Mouse (Mus musculus): ENCODE measurements at regions not wholly inside any gene's neighbourhood (a gene's known extent, or its start where the extent isn't known, plus 50 kb on each side); places are given as distances from the start of the nearest gene placed in this dataset.

DNA sequence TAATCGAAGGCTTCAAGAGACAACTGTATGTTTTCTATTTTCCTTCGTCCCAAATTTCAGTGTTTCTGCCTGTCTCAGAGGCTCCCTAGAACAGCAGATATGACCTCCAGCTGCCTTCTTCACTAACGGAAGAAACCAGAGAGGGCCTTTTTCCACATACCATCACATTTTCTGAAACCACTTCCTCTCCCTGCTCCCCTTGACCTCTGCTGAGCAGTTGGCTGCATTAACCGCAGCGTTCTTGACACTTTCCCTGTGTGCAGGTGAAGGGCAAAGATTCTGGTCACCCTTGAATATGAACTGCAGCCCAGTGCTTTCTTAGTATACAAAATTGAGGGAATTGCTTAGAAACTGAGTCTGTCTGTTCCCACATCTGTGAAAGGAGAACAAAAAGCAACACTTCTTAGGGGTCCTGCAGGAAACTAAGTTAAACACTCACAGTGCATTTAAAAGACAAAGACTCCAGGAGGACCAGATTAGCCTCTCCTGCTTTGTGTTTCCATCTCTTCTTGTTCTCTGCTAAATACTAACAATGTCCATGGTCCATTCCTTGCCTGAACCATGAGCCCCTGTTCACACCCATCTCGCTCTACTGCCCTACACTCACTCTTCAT is 98.4 kb downstream of the Akap11 start:
- no peak for DNase-seq (ENCODE audit: low spot score)

DNA sequence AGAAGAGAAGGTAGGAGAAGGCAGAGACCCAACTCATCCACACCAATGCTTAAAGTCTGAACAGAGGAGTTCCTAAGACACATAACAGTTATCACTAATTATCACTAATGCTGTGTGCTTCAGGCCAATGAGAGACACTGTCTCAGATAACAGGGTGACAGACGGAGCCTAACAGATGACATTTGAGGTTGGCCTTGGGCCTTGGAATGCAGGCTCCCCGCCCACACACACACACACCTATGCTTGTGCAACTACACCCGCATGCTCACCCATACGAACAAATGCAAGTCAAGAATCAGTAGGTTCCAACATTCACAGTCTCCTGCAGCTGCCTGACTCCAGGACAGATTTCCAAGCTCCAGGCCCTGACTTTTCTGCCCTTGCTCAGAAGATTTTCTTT is 100.0 kb downstream of the Akap11 start:
- no peak for DNase-seq (ENCODE audit: low spot score)

DNA sequence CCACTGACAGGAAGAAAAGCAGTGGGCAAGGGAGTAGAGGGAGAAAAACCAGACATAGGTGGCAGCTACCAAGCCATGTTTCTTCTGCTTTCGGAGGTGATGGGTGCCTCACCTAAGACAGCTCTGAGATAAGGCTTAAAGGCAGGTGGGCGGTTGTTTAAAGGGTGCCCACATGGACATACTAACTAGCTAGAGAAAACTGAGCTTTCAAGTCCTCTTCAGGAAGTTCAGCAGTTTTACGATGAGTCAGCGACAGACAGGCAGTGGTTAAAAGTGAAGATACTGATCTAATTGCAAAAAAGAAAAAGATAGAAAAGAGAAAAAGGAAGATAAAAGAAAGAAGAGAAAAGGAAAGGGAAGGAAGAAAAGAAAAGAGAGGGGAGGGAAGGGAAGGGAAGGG is 100.6 kb downstream of the Akap11 start:
- DNase-seq (ENCODE audit: low spot score): no peak

DNA sequence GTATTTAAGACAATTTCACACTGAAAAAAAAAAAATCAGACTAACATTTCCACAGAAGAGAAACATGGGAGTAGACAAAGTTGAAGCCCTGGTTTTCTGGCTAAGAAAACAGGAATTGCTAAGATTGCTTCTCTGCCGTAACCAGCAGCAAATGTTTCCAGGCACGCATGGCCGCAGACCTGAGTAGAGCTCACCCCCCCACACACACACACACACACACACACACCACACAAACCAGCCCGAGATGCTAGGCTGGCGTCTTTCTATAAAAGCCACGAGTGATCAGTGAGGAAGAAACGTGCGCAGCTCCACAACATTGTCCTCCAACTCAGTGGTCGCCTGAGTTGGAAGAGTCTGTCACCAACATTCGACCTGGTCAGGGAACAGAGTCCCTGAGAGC is 101.0 kb downstream of the Akap11 start:
- no peak for DNase-seq (ENCODE audit: low spot score)

DNA sequence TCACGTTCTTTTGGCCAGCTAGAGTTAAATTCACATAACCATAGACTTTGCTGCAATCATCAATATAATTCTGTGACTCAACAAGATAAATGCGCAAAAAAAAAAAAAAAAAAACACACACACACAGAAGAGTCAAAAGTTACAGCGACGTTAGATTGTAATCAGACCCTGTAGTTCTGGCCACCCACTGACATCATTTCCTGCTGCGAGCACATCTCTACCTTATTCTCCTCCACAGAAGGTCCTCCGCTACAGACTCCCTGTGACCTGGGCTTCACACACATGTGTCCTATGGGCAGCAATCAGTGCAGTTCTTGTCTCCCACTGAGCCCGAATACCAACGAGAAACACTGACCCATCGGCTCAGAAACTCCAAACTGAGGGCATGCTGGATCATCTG is 101.9 kb downstream of the Akap11 start:
- DNase-seq (ENCODE audit: low spot score): no peak

DNA sequence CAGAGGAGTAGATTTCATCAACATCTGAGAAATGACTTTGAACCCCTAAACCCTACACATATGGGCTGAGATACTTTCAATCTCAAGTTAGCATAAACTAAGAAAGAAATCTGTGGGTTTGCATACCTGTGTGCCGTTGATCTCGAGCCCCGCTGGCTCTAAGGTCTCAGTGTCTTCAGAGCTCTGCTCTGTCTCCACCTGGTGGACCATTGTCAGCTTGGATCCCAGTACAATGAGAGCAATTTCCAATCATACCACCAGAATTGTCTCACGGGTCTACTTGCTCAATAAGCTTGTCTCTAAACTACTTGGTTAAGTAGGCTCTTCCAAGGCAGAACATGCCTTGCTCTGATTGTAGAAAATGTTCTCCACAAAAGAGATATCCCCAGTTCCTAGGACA is 102.5 kb downstream of the Akap11 start:
- no peak for DNase-seq (ENCODE audit: low spot score)

DNA sequence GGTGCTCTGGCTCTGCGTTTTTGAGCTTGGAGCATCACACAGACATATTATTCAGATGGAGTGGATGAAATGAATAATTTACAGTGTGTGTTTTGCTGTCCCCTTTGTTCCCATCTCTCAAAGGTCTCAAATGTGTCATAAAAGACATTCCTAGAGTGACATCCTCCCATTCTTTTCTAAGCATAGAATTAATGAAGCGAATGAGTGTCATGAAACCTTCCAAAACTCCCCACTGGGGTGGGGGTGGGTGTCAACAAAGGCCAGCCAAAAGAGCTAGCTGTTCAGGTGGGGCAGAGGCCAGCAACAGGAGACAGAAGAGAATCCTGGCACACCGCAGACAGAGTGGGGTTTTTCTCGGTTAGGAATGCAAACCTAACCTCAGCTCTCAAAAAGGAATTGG is 104.1 kb downstream of the Akap11 start:
- no peak for DNase-seq (ENCODE audit: low spot score)

DNA sequence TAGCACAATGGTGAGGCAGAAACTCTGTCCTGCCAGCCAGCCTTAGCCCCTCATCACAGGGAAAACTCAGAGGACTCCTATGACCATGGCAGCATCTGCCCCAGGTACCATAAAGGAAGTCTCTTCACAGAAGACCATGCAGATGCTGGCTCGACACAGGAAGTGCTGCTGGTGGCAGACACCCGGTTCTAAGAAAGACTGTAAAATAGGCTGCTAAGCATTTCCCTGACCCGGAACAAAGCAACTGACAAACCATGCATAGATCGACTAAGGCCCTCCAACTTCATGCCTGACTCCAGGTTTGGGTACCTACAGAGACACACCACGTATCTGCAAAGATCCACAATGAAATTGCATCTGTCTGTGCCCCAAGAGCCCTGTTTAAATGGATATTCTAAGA is 104.7 kb downstream of the Akap11 start:
- DNase-seq (ENCODE audit: low spot score): no peak

DNA sequence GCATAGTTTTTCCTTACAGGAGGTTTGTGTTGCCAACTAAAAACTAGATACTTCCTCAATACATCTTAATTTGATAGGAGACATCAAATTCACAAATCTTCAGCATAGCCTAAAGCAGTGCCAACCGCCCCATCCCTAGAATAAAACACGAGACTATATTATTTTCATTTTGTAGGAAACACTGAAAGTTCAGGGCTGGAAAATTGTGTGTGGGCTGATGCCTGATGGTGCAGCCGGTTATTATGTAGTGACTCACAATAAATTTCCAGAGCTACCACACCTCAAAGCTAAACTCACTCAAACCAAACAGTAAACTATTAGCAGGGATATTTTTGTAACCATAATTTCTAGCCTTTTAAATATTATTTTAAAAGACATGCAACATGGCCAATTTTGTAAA is 105.2 kb downstream of the Akap11 start:
- DNase-seq (ENCODE audit: low spot score): no peak

DNA sequence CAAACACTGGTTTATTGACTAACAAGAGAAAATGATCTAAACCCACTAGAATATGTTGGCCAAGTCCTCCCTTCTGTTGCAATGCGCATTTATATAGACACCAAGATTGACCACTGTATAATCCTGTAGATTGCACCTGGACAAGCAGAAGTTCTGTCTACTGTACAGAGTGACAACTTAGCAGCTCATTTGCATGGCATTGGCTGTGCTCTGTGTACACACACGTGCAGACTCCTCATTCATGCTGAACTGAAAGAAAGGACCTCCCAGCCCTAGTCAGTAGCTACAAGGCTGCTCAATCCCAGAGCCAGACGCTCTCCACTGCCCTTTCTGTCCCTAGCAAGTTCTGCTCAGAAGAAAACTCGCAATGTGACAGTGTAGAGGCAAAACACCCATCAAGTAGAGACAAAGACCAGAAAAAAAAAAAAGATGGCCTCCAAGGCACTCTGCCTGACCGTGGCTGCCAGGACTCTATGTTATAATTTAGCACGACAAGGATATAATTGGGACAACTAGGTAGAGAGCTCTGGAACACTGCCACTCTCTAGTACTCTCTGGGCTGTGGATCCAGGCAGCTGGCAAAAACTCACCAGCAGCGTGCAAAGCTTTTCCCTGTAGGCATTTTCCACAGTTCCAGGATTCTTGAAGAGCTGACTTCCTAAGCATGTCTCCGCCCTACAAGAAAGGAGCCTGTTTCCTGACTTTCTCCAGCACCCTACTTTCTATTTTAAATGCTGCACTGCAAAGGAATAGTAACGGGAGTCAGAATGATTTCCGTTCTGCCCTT is 108.2 kb downstream of the Akap11 start:
- peak; percentile 10 for DNase-seq (ENCODE audit: low spot score)

DNA sequence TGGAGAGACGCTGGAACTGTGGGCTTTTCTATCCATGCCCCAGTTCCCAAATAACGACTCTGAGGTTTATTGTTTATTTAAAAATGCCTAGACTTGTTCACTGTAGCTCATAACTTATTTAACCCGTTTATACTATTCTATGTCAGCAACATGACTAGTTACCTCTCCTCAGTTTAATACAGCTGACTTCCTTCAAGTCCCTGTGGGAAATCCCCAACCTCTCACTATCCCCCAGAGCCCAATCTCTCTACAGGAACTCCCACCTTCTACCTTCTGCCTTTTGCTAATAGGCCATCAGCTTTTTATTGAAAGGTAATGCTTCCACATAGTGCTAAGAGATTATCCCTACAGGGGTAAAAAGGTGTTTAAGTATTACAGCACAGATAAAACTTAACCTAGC is 109.5 kb downstream of the Akap11 start:
- DNase-seq (ENCODE audit: low spot score): no peak

DNA sequence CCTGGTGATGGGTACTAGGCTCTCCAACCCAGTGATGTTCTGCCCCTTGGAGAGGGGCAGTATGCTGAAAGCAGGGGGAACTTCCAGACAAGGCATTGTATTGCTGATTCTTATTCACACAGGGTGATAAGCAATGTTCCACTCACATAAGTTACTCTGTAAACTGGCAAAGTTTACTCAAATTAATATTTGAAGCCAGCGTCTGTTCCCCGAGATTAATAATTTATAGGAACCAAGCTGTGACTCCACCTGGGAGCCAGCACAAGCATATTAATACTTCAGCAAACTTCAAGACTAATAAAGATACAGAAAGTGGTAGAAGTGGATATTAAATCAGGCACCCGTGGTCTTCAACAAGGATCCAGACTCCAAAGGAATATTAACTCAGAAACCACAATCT is 114.0 kb downstream of the Akap11 start:
- no peak for DNase-seq (ENCODE audit: low spot score)

DNA sequence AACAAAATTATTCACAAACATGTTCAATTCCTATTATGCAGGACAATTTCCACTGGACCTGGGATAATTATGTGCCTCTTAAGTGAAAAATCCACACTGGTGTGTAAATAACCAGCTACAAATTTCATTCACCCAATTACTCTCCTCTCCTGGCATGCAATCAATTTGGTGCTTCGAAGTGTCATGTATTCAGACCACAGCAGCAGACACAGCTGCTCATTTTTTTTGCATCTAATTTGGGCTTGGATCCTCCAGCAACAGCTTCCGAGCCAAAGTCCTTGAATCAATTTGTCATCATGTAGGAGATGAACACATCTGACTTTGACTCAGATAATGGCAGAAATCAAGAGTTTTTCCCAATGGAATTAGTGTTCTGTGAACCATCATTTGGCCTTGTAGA is 113.1 kb upstream of the Tnfsf11 start:
- DNase-seq (ENCODE audit: low spot score): no peak

DNA sequence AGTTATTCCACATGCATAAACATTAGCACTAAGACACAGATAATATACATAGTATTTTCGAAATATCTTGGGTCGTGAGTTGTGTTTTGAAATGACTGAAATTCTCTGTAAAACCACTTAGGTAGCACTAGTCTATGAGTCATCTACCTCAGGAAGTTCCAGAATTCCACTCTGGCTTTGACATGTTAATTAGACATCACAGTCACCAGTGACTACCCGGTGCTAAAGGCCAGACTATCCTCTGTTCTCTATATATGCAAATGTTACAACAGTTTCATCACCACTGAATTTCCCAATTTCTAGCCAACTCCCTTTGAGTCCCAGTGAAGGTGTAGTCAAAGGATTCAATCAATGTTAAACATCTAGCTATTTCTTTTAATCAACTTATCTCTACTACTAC is 112.3 kb upstream of the Tnfsf11 start:
- DNase-seq (ENCODE audit: low spot score): no peak

DNA sequence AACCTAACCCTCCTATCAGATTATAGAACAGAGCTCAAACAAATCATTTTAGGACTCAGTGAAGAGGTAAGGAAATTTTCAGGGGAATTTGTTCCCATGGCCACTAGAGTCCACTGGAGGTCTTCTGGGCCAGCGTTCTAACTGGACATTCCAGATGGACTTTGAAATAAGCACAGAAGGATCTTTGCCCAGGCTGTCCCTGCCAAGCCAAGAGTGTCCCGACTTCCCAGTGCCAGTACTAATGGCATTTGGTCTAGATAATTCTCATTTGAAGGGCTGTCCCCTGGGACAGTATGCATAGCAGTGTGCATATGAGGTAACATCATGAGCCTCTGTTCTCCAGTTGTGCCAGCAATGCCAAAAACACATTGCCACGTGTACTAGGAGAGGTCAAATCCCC is 97.7 kb upstream of the Tnfsf11 start:
- no peak for DNase-seq (ENCODE audit: low spot score)

DNA sequence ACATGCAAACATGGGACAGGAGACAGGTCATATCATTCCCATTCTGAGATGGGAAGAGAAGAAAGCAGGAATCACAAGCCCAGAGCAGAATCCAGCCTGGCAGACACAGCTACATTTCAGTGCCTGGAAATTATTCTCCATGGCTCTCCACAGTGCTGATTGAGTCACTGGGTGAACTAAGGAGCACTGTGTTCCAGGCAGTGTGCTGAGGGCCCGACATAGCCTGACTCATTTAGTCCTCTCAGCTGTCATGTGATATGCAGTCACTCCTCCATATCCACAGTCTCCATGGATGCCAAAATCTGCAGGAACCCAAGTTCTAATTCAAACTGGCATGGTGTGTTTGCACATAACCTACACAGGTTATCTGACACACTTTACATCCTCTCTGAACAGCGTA is 90.1 kb upstream of the Tnfsf11 start:
- DNase-seq (ENCODE audit: low spot score): no peak

DNA sequence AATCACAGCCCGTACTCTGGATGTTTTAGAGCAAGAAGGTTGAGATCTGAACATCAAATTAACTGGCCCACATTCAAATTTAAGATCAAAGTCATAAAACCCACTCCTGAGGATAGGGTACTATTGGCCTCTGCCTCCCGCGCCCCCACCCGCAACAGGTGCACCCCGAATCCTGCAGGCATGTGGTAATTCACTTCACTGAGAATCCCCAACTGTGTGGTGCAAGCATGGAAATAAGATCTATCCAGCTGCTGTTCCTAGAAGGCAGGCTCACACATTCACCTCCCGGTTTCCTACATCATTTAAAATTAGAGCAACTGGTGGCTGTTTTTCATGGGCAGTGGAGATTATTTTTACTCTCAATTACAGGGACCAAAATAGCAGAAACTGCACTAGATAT is 87.8 kb upstream of the Tnfsf11 start:
- DNase-seq (ENCODE audit: low spot score): no peak

DNA sequence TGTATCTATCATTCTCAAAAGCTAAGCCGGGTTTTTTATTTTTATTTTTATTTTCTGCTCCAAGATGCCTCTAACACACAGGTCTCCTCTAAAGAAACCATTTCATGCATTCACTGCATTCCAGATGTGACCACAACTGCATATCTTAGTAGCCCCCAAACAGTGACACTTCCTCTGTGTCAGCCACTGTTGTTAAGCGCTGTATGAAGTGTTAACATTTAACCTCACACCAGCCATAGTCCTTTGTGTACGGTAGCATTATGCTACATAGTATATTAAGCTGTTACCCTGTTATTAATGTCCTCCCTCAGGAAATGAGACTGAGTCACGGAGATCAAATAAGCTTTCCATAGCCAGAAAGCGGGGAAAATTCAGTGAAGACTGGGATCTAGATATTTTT is 79.2 kb upstream of the Tnfsf11 start:
- no peak for DNase-seq (ENCODE audit: low spot score)

DNA sequence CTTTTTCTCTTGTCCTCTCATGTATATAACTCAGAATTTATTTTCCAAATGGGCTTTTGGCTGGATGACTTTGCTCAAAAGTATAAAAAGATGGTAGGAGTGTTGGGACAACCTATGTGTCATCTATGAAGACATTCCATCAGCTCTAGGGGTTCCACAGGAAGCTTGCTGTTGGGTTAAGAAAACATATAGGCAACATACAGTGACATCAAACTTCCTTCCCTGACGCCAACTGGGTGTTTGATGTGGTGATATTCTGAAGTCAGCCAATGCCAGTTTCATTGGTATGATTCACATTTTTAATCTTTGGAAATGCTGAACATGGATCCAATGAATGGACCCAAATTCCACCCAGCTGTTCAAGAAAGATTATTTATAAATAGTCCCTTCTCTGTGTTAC is 76.5 kb upstream of the Tnfsf11 start:
- DNase-seq (ENCODE audit: low spot score): no peak

DNA sequence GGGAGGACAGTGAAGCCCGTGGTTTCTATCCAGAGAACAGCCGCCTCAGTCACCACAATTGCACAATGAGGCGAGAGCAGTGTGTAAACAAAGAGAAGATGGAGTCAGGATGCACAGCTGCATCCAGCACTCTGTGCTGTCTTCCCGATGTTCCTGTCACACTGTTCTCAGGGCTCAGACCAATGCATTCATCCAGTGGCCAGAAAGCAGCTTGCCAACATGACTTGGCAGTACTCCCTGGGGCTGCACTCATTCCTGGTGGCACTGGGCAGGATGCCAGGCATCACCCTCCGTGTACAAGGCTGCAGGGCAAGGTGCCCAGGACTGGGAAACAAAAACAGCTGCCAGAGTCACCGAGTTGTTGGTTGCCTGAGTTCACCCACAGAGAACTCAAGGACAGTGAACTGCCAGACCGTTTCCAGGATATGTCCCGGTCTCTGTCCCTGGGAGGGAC is 75.4 kb upstream of the Tnfsf11 start:
- DNase-seq (ENCODE audit: low spot score): peak; percentile 92

DNA sequence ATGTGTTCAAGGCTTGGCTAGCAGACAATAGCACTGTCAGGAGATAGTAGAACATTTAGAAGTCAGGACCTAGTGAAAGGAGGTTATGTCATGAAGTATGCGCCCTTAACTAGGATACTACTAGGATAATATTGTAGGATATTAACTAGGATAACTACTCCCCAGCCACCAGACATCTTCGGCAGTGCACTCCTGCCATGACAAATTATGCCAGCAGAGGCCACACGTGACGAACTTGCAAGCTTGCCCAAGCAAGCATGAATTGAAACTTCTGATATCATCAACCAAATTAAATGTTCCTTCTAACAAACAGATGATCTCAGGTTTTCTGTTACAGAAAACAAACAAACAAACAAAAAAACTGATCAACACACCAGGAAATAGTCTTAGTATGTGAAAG is 72.2 kb upstream of the Tnfsf11 start:
- DNase-seq (ENCODE audit: low spot score): no peak

DNA sequence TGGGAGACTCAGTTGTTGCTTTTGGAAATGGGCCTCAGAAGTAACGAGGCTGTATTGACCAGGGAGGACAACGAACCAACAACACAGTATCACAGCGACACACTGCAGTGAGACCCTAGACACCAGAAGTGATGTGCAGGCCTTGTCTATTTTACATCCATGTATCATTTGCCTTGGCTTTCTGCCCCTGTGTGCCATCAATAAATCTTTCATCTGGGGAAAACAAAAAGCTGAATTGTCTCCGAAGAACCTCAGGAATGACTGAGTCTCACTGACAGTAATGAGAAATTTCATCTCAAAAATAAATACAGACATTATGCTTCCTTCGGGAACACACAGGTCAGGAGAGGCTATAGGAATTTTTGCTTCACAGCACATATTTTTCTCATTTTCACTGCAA is 68.7 kb upstream of the Tnfsf11 start:
- DNase-seq (ENCODE audit: low spot score): no peak

DNA sequence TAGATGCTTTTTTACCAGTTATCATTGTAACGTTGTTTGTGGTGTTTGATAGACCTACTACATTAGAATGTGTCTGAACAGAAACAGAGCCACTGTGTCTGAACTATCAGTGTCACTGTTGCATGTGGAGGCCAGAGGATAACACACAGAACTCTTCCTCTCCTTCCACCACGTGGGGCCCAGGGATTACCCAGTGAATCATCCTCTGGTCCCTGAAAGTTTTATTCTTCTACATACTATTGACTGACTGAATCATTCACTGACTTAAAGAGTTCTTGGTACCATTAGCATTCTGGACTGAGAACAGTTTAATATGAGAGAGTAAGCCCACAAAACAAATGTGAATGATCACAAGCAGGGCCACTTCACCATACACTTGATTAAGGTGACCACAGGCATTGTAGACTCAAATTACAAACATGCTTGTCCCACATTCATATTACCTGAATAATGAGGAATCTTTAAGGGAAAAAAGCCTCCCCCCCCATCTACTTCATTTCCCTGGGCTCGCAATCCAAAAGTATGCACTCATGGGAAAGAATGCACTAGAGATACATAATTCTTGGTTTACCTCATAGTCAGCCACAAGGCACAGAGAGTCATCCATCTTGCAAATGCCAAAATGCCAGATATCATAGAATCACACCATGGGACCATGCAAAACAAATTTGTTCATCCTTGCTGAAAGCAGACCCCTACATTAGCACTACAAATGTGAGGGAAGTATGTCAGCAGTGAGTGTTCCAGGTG is 68.1 kb upstream of the Tnfsf11 start:
- no peak for DNase-seq (ENCODE audit: low spot score)

All from left cerebral cortex, adult 11 months (tissue).